Mouse (Mus musculus): ENCODE results near the gene Lbhd1. TPM values are rescaled to one million over a fixed set of nuclear protein-coding genes. Genes with fewer than 3 reads are reported as not detected.
"Not testable (repeated sequence)": the region's sequence is repeated elsewhere in the genome, so short reads cannot be mapped to it uniquely, and the experiment has no call there.

The Lbhd1 gene
- 116 and 122 TPM in 2 replicates for polyA plus RNA-seq (2014; fragmentation: Nextera tagmentation; extraction: Ambion mirVana)

DNA sequence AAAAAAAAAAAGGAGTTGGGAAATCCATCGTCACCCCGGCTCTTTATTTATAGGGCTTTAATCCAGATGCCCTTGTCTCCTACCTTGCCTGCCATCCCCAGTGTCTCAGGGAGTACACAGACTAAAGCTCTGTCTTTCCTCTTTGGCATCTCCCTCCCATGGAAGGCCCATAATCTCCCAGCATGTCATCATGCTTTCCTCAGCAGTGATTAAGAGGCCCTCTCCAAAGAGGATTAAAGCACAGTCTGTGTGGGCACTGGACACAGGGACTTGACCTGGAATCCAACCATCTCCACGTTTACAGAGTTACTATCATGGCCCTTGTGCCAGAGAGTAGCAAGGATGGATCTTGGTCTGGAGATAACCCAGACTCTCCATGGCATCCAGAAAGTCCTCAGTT is at the start of gene Lbhd1, which contains the start of gene Gm49403:
Gene Lbhd1 (plus strand): TSS at position 117 of the 400 bp plus-strand sequence.
Gene Gm49403 (plus strand): TSS at position 315 of the 400 bp plus-strand sequence.
- H3K9me3 ChIP-seq (replicated peaks; ENCODE audit: control insufficient read depth, low read length) = no peaks in the 10 kb centered on the region
- H3K27me3 ChIP-seq (ENCODE audit: control insufficient read depth, insufficient read depth, low read length) = no peaks in the 10 kb centered on the region
- H3K4me1 ChIP-seq (ENCODE audit: control insufficient read depth, insufficient read depth, low read length) = no peaks in the 10 kb centered on the region
- H3K4me3 ChIP-seq (ENCODE audit: low read depth, low read length) = no peak within 1 kb of the TSS
- WGBS = 82% methylated on average over 3 of the region's 3 CpGs
- no peaks in the 10 kb centered on the region for H3K36me3 ChIP-seq (replicated peaks; ENCODE audit: control insufficient read depth, insufficient read depth, low read depth, low read length)
- H3K27ac ChIP-seq (replicated peaks; ENCODE audit: low read depth, low read length) = no peak within 1 kb of the TSS
- no peak for DNase-seq (ENCODE audit: low spot score)
- no peak for ATAC-seq (replicated peaks; ENCODE audit: insufficient number of reproducible peaks, low FRiP score, low TSS enrichment, low read depth)
- H3K9ac ChIP-seq (replicated peaks; ENCODE audit: low read length) = no peak within 1 kb of the TSS
- H3K4me2 ChIP-seq (ENCODE audit: low read depth, low read length) = no peak within 1 kb of the TSS

DNA sequence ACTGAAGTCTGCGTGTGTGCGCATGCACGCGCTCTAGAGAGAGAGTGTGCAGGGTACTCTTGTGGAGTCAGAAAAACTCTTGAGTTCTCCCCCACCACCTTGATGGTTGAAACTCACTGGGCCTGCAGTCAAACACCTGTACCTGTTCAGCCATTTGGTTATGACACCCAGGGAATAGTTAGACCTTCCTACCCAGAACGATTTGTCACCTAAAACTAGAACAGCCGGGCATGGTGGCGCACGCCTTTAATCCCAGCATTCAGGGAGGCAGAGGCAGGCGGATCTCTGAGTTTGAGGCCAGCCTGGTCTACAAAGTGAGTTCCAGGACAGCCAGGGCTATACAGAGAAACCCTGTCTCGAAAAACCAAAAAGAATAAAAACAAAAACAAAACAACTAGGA is 47.2 kb upstream of the Lbhd1 start:
- DNase-seq (ENCODE audit: low spot score); H3K27ac ChIP-seq (replicated peaks; ENCODE audit: low read depth, low read length); H3K9me3 ChIP-seq (replicated peaks; ENCODE audit: control insufficient read depth, low read length); H3K4me2 ChIP-seq (ENCODE audit: low read depth, low read length); H3K4me3 ChIP-seq (ENCODE audit: low read depth, low read length); ATAC-seq (replicated peaks; ENCODE audit: insufficient number of reproducible peaks, low FRiP score, low TSS enrichment, low read depth); H3K4me1 ChIP-seq (ENCODE audit: control insufficient read depth, insufficient read depth, low read length); H3K27me3 ChIP-seq (ENCODE audit: control insufficient read depth, insufficient read depth, low read length); H3K9ac ChIP-seq (replicated peaks; ENCODE audit: low read length): not testable (repeated sequence)
- peaks cover 11% of the 10 kb centered on the region for H3K36me3 ChIP-seq (replicated peaks; ENCODE audit: control insufficient read depth, insufficient read depth, low read depth, low read length)
- 94% methylated on average over 10 of the region's 10 CpGs for WGBS

DNA sequence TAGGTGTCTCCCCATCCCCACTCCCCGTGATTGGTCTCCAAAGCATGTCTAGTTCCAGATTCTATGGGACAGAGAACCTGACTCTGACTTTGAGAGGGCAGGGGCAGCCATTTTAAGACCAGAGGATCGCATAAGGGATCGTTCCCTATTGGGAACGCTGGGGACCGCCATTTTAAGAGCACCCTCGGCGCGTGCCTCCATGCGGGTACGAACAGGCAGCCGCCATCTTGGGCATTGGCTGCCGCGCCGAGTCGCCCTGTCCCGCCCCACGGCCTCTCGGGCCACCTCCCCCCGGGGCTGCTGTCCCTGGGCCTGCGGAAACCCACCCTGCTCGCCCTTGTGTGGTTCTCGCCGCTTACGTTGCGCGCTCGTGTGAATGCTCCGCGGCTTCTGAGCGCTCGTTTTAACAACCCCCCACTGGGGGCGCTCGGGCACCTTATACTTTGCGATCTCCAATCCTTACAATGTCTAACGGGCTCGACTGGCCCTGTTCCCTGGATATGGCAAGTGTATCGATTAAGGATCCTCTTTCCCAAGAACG is 46.2 kb upstream of the Lbhd1 start, which contains the start of gene Bscl2:
Gene Bscl2 (plus strand): TSS at position 217 of the 541 bp plus-strand sequence.
- Histone ChIP-seq H3K4me2 (ENCODE audit: low read depth, low read length) (peak within 1 kb of the TSS; percentile 79), H3K9me3 (replicated peaks; ENCODE audit: control insufficient read depth, low read length) (no peaks in the 10 kb centered on the region), H3K36me3 (replicated peaks; ENCODE audit: control insufficient read depth, insufficient read depth, low read depth, low read length) (peaks cover 11% of the 10 kb centered on the region), H3K4me1 (ENCODE audit: control insufficient read depth, insufficient read depth, low read length) (peaks cover 2% of the 10 kb centered on the region; the same call in 1 of the 2 replicates), H3K4me3 (ENCODE audit: low read depth, low read length) (peak within 1 kb of the TSS; percentile 39), H3K9ac (replicated peaks; ENCODE audit: low read length) (peak within 1 kb of the TSS; percentile 82), H3K27me3 (ENCODE audit: control insufficient read depth, insufficient read depth, low read length) (no peaks in the 10 kb centered on the region), H3K27ac (replicated peaks; ENCODE audit: low read depth, low read length) (peak within 1 kb of the TSS; percentile 95)
- DNase-seq (ENCODE audit: low spot score) (peak; percentile 88), ATAC-seq (replicated peaks; ENCODE audit: insufficient number of reproducible peaks, low FRiP score, low TSS enrichment, low read depth) (peak; percentile 57)
- 1% methylated on average over 38 of the region's 38 CpGs for WGBS

DNA sequence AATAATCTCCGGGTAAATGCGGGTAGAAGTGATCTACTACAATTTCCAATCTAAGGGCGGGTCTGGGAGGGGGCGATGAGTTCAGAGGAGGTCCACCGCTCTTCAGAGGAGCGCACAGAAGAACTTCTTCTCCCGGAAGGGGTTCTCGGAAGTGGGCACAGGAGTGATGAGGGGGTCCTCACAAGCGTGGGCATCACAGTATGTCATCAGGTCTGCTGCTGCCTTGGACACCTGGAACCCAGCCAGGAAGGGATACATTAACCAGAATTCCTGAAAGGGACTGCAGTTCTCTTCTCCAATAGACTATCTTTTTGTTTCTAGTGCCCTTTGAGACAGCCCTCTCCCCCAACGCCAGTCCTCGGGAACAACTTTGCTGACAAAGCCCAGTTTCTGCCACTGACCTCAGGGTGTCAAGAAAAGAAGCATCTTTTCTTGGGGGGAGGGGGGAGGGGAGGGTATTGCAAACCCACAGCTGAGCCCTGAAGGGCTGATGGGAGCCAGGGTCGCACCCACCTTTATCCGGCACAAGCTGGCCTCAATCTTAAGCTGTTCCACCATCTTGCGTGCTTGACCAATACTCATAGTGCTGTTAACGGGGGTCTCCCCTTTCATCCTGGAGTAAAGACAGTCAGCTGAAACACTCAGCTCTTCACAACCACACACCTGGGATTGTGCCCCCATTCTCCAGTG is 45.3 kb upstream of the Lbhd1 start:
- WGBS = 25% methylated on average over 15 of the region's 15 CpGs
- DNase-seq (ENCODE audit: low spot score) = peak; percentile 46

DNA sequence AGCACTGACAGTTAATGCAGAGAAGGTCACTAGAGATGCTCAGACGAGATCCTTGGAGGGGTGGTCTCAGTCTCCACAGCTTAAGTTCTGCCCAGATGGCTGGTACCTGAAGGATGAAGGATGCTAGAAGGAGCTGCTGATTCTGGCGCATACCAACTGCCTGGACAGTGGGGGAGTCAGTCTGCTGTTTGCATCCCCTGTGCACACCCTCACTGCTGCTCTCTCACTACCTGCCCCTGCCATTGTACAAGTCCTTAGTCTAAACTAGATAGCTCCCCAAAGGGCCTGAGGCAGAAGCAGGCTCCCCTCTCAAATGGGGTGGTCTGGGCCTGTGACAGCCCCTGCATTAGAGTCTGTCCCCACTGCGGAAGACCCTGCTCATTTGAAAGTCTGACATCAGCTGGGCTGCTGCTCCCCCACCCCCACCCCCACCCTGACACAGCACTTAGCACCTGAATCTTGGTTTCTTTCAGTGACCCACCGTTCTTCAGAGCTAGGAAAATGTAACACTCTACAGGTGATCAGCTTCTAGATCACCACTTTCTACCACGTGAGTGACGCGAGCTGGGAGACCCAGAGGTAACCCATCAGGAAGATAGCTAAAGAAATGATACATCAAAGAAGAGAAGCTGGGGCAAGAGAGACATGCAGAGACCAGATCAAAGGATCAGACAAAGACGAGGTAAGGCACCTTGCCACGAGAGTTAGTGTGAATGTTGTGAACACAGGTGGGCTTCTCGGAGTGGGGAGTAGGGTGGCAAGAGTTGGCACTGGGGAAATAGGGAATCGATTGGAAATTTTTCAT is 44.2 kb upstream of the Lbhd1 start, which contains the start of gene Gng3:
Gene Gng3 (minus strand): TSS at position 92 of the 805 bp plus-strand sequence.
- DNase-seq (ENCODE audit: low spot score) = peak; percentile 63
- H3K36me3 ChIP-seq (replicated peaks; ENCODE audit: control insufficient read depth, insufficient read depth, low read depth, low read length) = peaks cover 4% of the 10 kb centered on the region
- peak; percentile 77 for ATAC-seq (replicated peaks; ENCODE audit: insufficient number of reproducible peaks, low FRiP score, low TSS enrichment, low read depth)

More for the DNA sequence above, 45.3 kb upstream of the Lbhd1 start:
- Histone ChIP-seq H3K27me3 (ENCODE audit: control insufficient read depth, insufficient read depth, low read length) (no peaks in the 10 kb centered on the region), H3K36me3 (replicated peaks; ENCODE audit: control insufficient read depth, insufficient read depth, low read depth, low read length) (peaks cover 6% of the 10 kb centered on the region), H3K4me2 (ENCODE audit: low read depth, low read length) (peak overlapping the region; percentile 79), H3K4me1 (ENCODE audit: control insufficient read depth, insufficient read depth, low read length) (peaks cover 2% of the 10 kb centered on the region; the same call in 1 of the 2 replicates), H3K9ac (replicated peaks; ENCODE audit: low read length) (peak overlapping the region; percentile 82), H3K4me3 (ENCODE audit: low read depth, low read length) (peak overlapping the region; percentile 39), H3K27ac (replicated peaks; ENCODE audit: low read depth, low read length) (peak overlapping the region; percentile 95), H3K9me3 (replicated peaks; ENCODE audit: control insufficient read depth, low read length) (no peaks in the 10 kb centered on the region)
- 0 out of 2 replicates have a peak, but pooled peaks have one; percentile 2 for ATAC-seq (replicated peaks; ENCODE audit: insufficient number of reproducible peaks, low FRiP score, low TSS enrichment, low read depth)

DNA sequence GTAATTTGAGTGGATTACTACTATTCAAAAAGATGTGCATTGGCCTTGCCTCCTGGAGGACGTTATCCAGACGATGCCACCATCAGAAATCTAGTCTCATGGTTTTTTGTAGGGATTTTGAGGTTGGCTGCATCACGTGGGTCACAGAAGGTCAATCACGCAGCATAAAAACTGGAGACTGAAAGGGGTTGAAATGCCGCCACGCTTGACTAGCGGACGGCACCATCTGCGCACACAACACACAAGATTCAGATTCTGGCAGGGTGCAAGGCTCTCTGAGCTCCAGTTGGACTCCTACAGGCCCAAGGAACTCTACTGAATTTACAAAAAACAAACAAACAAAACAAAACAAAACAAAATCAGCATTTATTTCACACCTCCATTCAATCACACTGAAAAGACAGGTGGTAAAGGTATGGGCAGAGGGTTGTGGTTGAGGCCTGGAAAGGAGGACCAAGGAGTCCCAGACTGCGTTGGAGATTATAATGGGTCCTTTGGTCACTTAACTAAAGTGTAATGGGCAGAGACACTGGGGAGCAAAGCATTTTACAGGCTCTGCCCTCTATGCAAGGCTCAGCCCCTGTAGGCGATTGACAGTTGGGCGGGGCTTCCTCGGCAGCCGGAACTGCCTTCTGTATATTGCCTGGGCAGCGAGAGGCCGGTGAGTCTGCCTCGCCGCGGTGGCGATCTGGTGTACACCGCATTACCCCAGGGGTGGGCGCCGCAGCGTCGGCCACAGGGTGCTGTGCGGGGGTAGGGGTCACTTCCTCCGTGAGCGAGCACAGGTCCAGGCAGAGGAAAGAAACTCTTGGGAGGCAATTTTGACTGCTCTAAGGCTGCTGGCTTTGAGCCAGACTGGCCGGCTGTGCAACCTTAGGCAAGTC is 43.4 kb upstream of the Lbhd1 start:
- WGBS = 22% methylated on average over 29 of the region's 29 CpGs
- Histone ChIP-seq H3K9ac (replicated peaks; ENCODE audit: low read length) (peak overlapping the region; percentile 52), H3K27me3 (ENCODE audit: control insufficient read depth, insufficient read depth, low read length) (no peaks in the 10 kb centered on the region), H3K4me1 (ENCODE audit: control insufficient read depth, insufficient read depth, low read length) (peaks cover 2% of the 10 kb centered on the region; the same call in 1 of the 2 replicates), H3K9me3 (replicated peaks; ENCODE audit: control insufficient read depth, low read length) (no peaks in the 10 kb centered on the region), H3K4me2 (ENCODE audit: low read depth, low read length) (peak overlapping the region; percentile 62), H3K27ac (replicated peaks; ENCODE audit: low read depth, low read length) (no peak overlapping the region), H3K4me3 (ENCODE audit: low read depth, low read length) (peak overlapping the region; percentile 27), H3K36me3 (replicated peaks; ENCODE audit: control insufficient read depth, insufficient read depth, low read depth, low read length) (no peaks in the 10 kb centered on the region)
- ATAC-seq (replicated peaks; ENCODE audit: insufficient number of reproducible peaks, low FRiP score, low TSS enrichment, low read depth) (peak; percentile 66; the same call in 1 of the 2 replicates), DNase-seq (ENCODE audit: low spot score) (peak; percentile 68)

More for the DNA sequence above, 44.2 kb upstream of the Lbhd1 start, which contains the start of gene Gng3:
- H3K4me2 ChIP-seq (ENCODE audit: low read depth, low read length) = peak within 1 kb of the TSS; percentile 79
- peak within 1 kb of the TSS; percentile 39 for H3K4me3 ChIP-seq (ENCODE audit: low read depth, low read length)
- no peaks in the 10 kb centered on the region for H3K9me3 ChIP-seq (replicated peaks; ENCODE audit: control insufficient read depth, low read length)
- peak within 1 kb of the TSS; percentile 95 for H3K27ac ChIP-seq (replicated peaks; ENCODE audit: low read depth, low read length)
- H3K27me3 ChIP-seq (ENCODE audit: control insufficient read depth, insufficient read depth, low read length) = no peaks in the 10 kb centered on the region
- peaks cover 2% of the 10 kb centered on the region; the same call in 1 of the 2 replicates for H3K4me1 ChIP-seq (ENCODE audit: control insufficient read depth, insufficient read depth, low read length)
- 46% methylated on average over 11 of the region's 11 CpGs for WGBS
- peak within 1 kb of the TSS; percentile 82 for H3K9ac ChIP-seq (replicated peaks; ENCODE audit: low read length)

DNA sequence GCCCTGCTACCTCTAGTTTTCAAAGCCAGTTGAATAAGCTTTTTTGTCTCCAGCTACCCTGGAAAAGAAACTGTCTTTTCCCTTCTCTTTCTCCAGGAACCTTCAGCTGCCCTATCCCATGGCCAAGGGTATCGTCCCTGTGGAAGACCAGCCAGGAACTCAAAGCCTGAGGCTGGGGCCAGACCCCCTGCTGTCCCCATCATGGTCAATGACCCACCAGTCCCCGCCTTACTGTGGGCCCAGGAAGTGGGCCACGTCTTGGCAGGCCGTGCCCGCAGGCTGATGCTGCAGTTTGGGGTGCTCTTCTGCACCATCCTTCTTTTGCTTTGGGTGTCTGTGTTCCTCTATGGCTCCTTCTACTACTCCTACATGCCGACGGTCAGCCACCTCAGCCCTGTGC is 42.5 kb upstream of the Lbhd1 start:
- 90% methylated on average over 7 of the region's 7 CpGs for WGBS
- H3K9ac ChIP-seq (replicated peaks; ENCODE audit: low read length) = no peak overlapping the region
- no peaks in the 10 kb centered on the region for H3K9me3 ChIP-seq (replicated peaks; ENCODE audit: control insufficient read depth, low read length)
- H3K4me2 ChIP-seq (ENCODE audit: low read depth, low read length) = peak overlapping the region; percentile 62
- H3K27ac ChIP-seq (replicated peaks; ENCODE audit: low read depth, low read length) = no peak overlapping the region
- H3K36me3 ChIP-seq (replicated peaks; ENCODE audit: control insufficient read depth, insufficient read depth, low read depth, low read length) = no peaks in the 10 kb centered on the region
- no peaks in the 10 kb centered on the region for H3K27me3 ChIP-seq (ENCODE audit: control insufficient read depth, insufficient read depth, low read length)
- DNase-seq (ENCODE audit: low spot score) = no peak
- peaks cover 2% of the 10 kb centered on the region; the same call in 1 of the 2 replicates for H3K4me1 ChIP-seq (ENCODE audit: control insufficient read depth, insufficient read depth, low read length)
- no peak for ATAC-seq (replicated peaks; ENCODE audit: insufficient number of reproducible peaks, low FRiP score, low TSS enrichment, low read depth)
- no peak overlapping the region for H3K4me3 ChIP-seq (ENCODE audit: low read depth, low read length)

Measured in embryonic facial prominence, embryonic 11.5 days (tissue).